Mouse (Mus musculus) lung, postnatal 0 days (tissue): ENCODE data around the gene Prpf4b. TPM values are rescaled to one million over a fixed set of nuclear protein-coding genes. Genes with fewer than 3 reads are reported as not detected.
"Not testable (repeated sequence)": the region's sequence is repeated elsewhere in the genome, so short reads cannot be mapped to it uniquely, and the experiment has no call there.

ENCODE experiments used
- ATAC-seq: fragments of 200-750 bp; cut with Nextera tagmentation; 2 replicates; pipeline ENCODE4 v1.8.0; 2017; ENCODE audit warnings: moderate library complexity
- DNase-seq: peaks from one replicate; pipeline ENCODE4 v3.0.0-alpha.2; 2016; ENCODE audit warnings: low spot score
- H3K27ac ChIP-seq: fragments of 300-500 bp; sonication (generic); 2 replicates; pipeline ENCODE4 v1.5.1; 2014; ENCODE audit warnings: antibody characterized with exemption, mild to moderate bottlenecking, low read length, mixed read lengths
- H3K27me3 ChIP-seq: fragments of 300-500 bp; sonication (generic); replicated peaks from 2 replicates; pipeline ENCODE4 v1.6.1; 2014; ENCODE audit warnings: low read length, mixed read lengths; ENCODE audit not compliant: insufficient read depth
- H3K36me3 ChIP-seq: fragments of 300-500 bp; sonication (generic); 2 replicates; pipeline ENCODE4 v1.6.1; 2014; ENCODE audit warnings: low read length, mixed read lengths; ENCODE audit not compliant: insufficient read depth
- H3K4me1 ChIP-seq: fragments of 300-500 bp; sonication (generic); 2 replicates; pipeline ENCODE4 v1.6.1; 2014; ENCODE audit warnings: antibody characterized with exemption, low read depth, low read length, mixed read lengths; ENCODE audit not compliant: insufficient read depth
- H3K4me2 ChIP-seq: fragments of 300-500 bp; sonication (generic); replicated peaks from 2 replicates; pipeline ENCODE4 v1.6.1; 2014; ENCODE audit warnings: low read depth, mild to moderate bottlenecking, low read length, moderate library complexity, mixed read lengths
- H3K4me3 ChIP-seq: fragments of 300-500 bp; sonication (generic); 2 replicates; pipeline ENCODE4 v1.5.1; 2014; ENCODE audit warnings: low read depth, low read length
- H3K9ac ChIP-seq: fragments of 300-500 bp; sonication (generic); replicated peaks from 2 replicates; pipeline ENCODE4 v1.6.1; 2014; ENCODE audit warnings: low read depth, mild to moderate bottlenecking
- H3K9me3 ChIP-seq: fragments of 300-500 bp; sonication (generic); 2 replicates; pipeline ENCODE4 v1.6.1; 2016; ENCODE audit warnings: low read length, mixed read lengths
- CTCF ChIP-seq: IDR thresholded peaks from 2 replicates; pipeline ENCODE4 v1.5.1; 2016; ENCODE audit warnings: antibody characterized with exemption, mild to moderate bottlenecking
- EP300 ChIP-seq: IDR thresholded peaks from 2 replicates; pipeline ENCODE4 v1.6.1; 2016; ENCODE audit warnings: antibody characterized with exemption, mild to moderate bottlenecking, control low read depth
- WGBS: fragments of 180-500 bp; shearing (Covaris S2); extraction: QIAGEN DNeasy Blood & Tissue Kit; methylation state at CpG from one replicate; pipeline ENCODE4 v1.1.7; 2014; 5-methylcytosine and 5-hydroxymethylcytosine counted together
- polyA plus RNA-seq: library from polyadenylated mRNA; unstranded; fragments of >200 nt; fragmentation: Nextera tagmentation; extraction: Ambion mirVana; gene quantifications from 2 replicates; pipeline ENCODE4 v1.2.1, GENCODE M21; 2015

Gene Prpf4b
- polyA plus RNA-seq, 1 experiment from 2014 or later, result 61.9 TPM

DNA sequence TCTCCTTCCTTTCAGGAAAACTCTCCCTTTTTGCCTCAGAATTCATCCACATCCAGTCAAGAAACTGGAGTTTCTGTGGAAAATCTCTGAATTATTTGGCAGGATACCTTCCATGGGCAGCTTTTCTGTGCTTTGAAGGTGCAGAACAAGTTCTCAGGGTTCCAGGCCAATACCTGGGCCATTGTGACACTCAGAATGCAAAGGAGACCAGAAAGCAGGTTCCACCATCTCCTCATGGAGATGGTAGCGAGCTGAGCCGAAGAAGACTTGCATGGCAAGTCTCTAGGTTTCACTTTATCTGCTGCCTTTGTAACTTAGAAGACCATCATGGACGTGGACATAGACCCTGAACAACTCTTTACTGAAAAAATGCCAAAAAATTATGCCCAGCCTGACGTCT lies 49.1 kb downstream of the Prpf4b start, which contains the start of the genes Fam217a and 4933417A18Rik:
TSS of gene Fam217a (minus strand) at position 101 of the 400 bp plus-strand sequence.
TSS of gene 4933417A18Rik (plus strand) at position 200 of the 400 bp plus-strand sequence.
- Histone ChIP-seq H3K36me3 (no peaks in the 10 kb centered on the region), H3K9me3 (no peaks in the 10 kb centered on the region), H3K4me3 (no peak within 1 kb of the TSS), H3K9ac (no peak within 1 kb of the TSS), H3K4me2 (no peak within 1 kb of the TSS), H3K27ac (no peak within 1 kb of the TSS), H3K27me3 (no peaks in the 10 kb centered on the region), H3K4me1 (no peaks in the 10 kb centered on the region)
- TF ChIP-seq CTCF (no peak), EP300 (no peak)
- WGBS, result 68% methylated on average over 4 of the region's 4 CpGs
- DNase-seq (no peak), ATAC-seq (no peak)

- WGBS, result 72% methylated on average over 10 of the region's 10 CpGs
- Histone ChIP-seq H3K4me3 (no peak overlapping the region), H3K36me3 (no peaks in the 10 kb centered on the region), H3K4me1 (no peaks in the 10 kb centered on the region), H3K9me3 (no peaks in the 10 kb centered on the region), H3K9ac (no peak overlapping the region), H3K4me2 (no peak overlapping the region), H3K27ac (no peak overlapping the region), H3K27me3 (no peaks in the 10 kb centered on the region)
- TF ChIP-seq CTCF (no peak), EP300 (no peak)
- no peak for DNase-seq
- no peak for ATAC-seq
Observed at GRCm38 (mm10) chr13:34934931-34935644, 60.0 kb downstream of the Prpf4b start.

- H3K36me3 ChIP-seq, result no peaks in the 10 kb centered on the region
- no peaks in the 10 kb centered on the region for H3K9me3 ChIP-seq
- no peak overlapping the region for H3K9ac ChIP-seq
- no peaks in the 10 kb centered on the region for H3K27me3 ChIP-seq
- TF ChIP-seq CTCF (no peak), EP300 (no peak)
- no peaks in the 10 kb centered on the region for H3K4me1 ChIP-seq
- no peak overlapping the region for H3K4me2 ChIP-seq
- no peak overlapping the region for H3K4me3 ChIP-seq
- H3K27ac ChIP-seq, result no peak overlapping the region
- ATAC-seq (no peak), DNase-seq (no peak)
Observed at GRCm38 (mm10) chr13:34942370-34942769, 67.3 kb downstream of the Prpf4b start.

DNA sequence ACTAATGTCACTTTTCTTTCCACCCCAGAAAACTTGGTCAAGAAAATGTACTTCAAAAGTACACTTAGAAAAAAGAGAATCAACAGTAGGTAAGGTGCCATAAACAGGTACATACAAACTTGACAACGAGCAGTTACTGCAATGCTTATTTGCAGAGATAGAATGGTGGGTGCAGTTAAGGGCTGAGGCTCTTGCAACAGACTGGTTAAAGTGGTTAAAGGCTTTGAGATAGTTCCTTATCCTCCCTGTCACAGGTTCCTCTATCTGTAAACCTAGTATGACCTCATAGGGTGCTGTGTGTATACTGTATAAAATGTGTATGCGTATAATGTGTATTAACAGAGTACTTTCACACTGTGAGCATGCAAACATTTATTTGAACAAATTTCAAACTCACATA lies 76.3 kb downstream of the Prpf4b start:
- not testable (repeated sequence) for H3K9me3 ChIP-seq, H3K9ac ChIP-seq, H3K27me3 ChIP-seq, DNase-seq, H3K4me3 ChIP-seq, H3K36me3 ChIP-seq, ATAC-seq, H3K4me1 ChIP-seq, H3K27ac ChIP-seq, H3K4me2 ChIP-seq
- WGBS, result 84% methylated on average over 2 of the region's 2 CpGs

Other genes starting within 250 kb of the Prpf4b start
- 30.7 and 44.3 TPM in 2 replicates for gene Pxdc1, start 221.8 kb upstream of the Prpf4b start, polyA plus RNA-seq
- 0.10 and 0.11 TPM in 2 replicates for gene Fam50b, start 140.5 kb upstream of the Prpf4b start, polyA plus RNA-seq
- 1.8 and 2.1 TPM in 2 replicates for gene Fam217a, start 49.0 kb downstream of the Prpf4b start, polyA plus RNA-seq
- gene 4933417A18Rik, start 49.1 kb downstream of the Prpf4b start, polyA plus RNA-seq, result not detected in 2 replicates
- 0.23 and 0.46 TPM in 2 replicates for gene Eci3, start 88.5 kb downstream of the Prpf4b start, polyA plus RNA-seq
- 133 and 150 TPM in 2 replicates for gene Eci2, start 151.8 kb downstream of the Prpf4b start, polyA plus RNA-seq